Mouse (Mus musculus) MEL (cell line): ENCODE measurements at regions not wholly inside any gene's neighbourhood (a gene's known extent, or its start where the extent isn't known, plus 50 kb on each side); places are given as distances from the start of the nearest gene placed in this dataset.

Experiments
- DNase-seq: peaks from one replicate; pipeline ENCODE4 v3.0.0; 2011; ENCODE audit warnings: low read depth, low spot score
- H3K27ac ChIP-seq: 2 replicates; pipeline ENCODE4 v1.5.1; 2012; ENCODE audit warnings: low read depth, mild to moderate bottlenecking, control low read depth, low read length, moderate library complexity; ENCODE audit not compliant: control insufficient read depth
- H3K27me3 ChIP-seq, 2 experiments: fragments of 150-350 bp in 1 of 2; sonication (generic) in 1 of 2; 2 replicates each; pipeline ENCODE4 v1.6.1; 2012; ENCODE audit warnings: low read length in 2 of 2, mild to moderate bottlenecking in 2 of 2, improper control_type of control experiment in 1 of 2, moderate library complexity in 1 of 2; ENCODE audit not compliant: insufficient read depth in 2 of 2, control insufficient read depth in 1 of 2
- H3K36me3 ChIP-seq, 2 experiments: 2 replicates each; pipeline ENCODE4 v1.6.1; 2012 to 2014; ENCODE audit warnings: low read length in 2 of 2, improper control_type of control experiment in 1 of 2, inconsistent platforms in 1 of 2, mild to moderate bottlenecking in 1 of 2; ENCODE audit not compliant: insufficient read depth in 2 of 2, control insufficient read depth in 1 of 2
- H3K4me1 ChIP-seq, 2 experiments: fragments of 150-350 bp in 1 of 2; sonication (generic) in 1 of 2; 2 replicates each; pipeline ENCODE4 v1.6.1; 2012; ENCODE audit warnings: low read length in 2 of 2, improper control_type of control experiment in 1 of 2, mild to moderate bottlenecking in 1 of 2; ENCODE audit not compliant: insufficient read depth in 2 of 2, control insufficient read depth in 1 of 2
- H3K4me3 ChIP-seq, 2 experiments: fragments of 150-350 bp in 1 of 2; sonication (generic) in 1 of 2; 2 replicates each; pipeline ENCODE4 v1.5.1; 2012; ENCODE audit warnings: low read depth in 2 of 2, low read length in 2 of 2, mild to moderate bottlenecking in 2 of 2, moderate library complexity in 2 of 2, control low read depth in 1 of 2, improper control_type of control experiment in 1 of 2; ENCODE audit not compliant: control insufficient read depth in 1 of 2, insufficient read depth in 1 of 2
- H3K79me2 ChIP-seq: 2 replicates; pipeline ENCODE4 v1.6.1; 2012; ENCODE audit warnings: mild to moderate bottlenecking, low read length, moderate library complexity; ENCODE audit not compliant: control insufficient read depth, poor library complexity, insufficient read depth
- H3K9ac ChIP-seq: 2 replicates; pipeline ENCODE4 v1.6.1; 2012; ENCODE audit warnings: low read depth, mild to moderate bottlenecking, control low read depth, low read length, moderate library complexity; ENCODE audit not compliant: control insufficient read depth, poor library complexity, severe bottlenecking
- H3K9me3 ChIP-seq: fragments of 150-350 bp; sonication (generic); replicated peaks from 2 replicates; pipeline ENCODE4 v1.6.1; 2012; ENCODE audit warnings: mild to moderate bottlenecking, low read length, improper control_type of control experiment, moderate library complexity; ENCODE audit not compliant: insufficient read depth
- CHD1 ChIP-seq: IDR thresholded peaks from 2 replicates; pipeline ENCODE4 v1.6.1; 2012; ENCODE audit warnings: low read depth, mild to moderate bottlenecking, inconsistent platforms, low read length, improper control_type of control experiment
- CTCF ChIP-seq, 3 experiments: IDR thresholded peaks in 2 of 3; conservative IDR thresholded peaks in 1 of 3; 2 replicates each; pipeline ENCODE4 v1.5.1; 2011 to 2012; ENCODE audit warnings: low read length in 3 of 3, low read depth in 2 of 3, mild to moderate bottlenecking in 2 of 3, improper control_type of control experiment in 1 of 3, inconsistent platforms in 1 of 3, mixed read lengths in 1 of 3, moderate library complexity in 1 of 3; ENCODE audit not compliant: control insufficient read depth in 1 of 3, insufficient read depth in 1 of 3, poor library complexity in 1 of 3, severe bottlenecking in 1 of 3
- EP300 ChIP-seq, 2 experiments: IDR thresholded peaks; 2 replicates each; pipeline ENCODE4 v1.6.1; 2011; ENCODE audit warnings: improper control_type of control experiment in 2 of 2, low read length in 2 of 2, low read depth in 1 of 2, mild to moderate bottlenecking in 1 of 2
- GABPA ChIP-seq: IDR thresholded peaks from 2 replicates; pipeline ENCODE4 v1.6.1; 2012; ENCODE audit warnings: low read depth, mild to moderate bottlenecking, inconsistent platforms, low read length, improper control_type of control experiment, moderate library complexity
- HCFC1 ChIP-seq: IDR thresholded peaks from 2 replicates; pipeline ENCODE4 v1.6.1; 2012; ENCODE audit warnings: low read depth, mild to moderate bottlenecking, inconsistent platforms, low read length, improper control_type of control experiment, moderate library complexity
- NRF1 ChIP-seq: IDR thresholded peaks from 2 replicates; pipeline ENCODE4 v1.6.1; 2014; ENCODE audit warnings: low read depth, mild to moderate bottlenecking, inconsistent platforms, low read length, improper control_type of control experiment, moderate library complexity; ENCODE audit not compliant: poor library complexity, insufficient read depth, severe bottlenecking
- POLR2A ChIP-seq, 2 experiments: IDR thresholded peaks; 2 replicates each; pipeline ENCODE4 v1.6.1; 2011 to 2012; ENCODE audit warnings: low read length in 2 of 2, mild to moderate bottlenecking in 2 of 2, control low read depth in 1 of 2, improper control_type of control experiment in 1 of 2, low read depth in 1 of 2, moderate library complexity in 1 of 2; ENCODE audit not compliant: control insufficient read depth in 1 of 2, insufficient read depth in 1 of 2, poor library complexity in 1 of 2
- POLR2AphosphoS2 ChIP-seq: IDR thresholded peaks from 2 replicates; pipeline ENCODE4 v1.6.1; 2011; ENCODE audit warnings: low read length, improper control_type of control experiment
- RAD21 ChIP-seq: IDR thresholded peaks from 2 replicates; pipeline ENCODE4 v1.6.1; 2011; ENCODE audit warnings: mild to moderate bottlenecking, low read depth, low read length, improper control_type of control experiment
- SMC3 ChIP-seq: IDR thresholded peaks from 2 replicates; pipeline ENCODE4 v1.6.1; 2011; ENCODE audit warnings: low read depth, low read length, improper control_type of control experiment
- TAL1 ChIP-seq: IDR thresholded peaks from 2 replicates; pipeline ENCODE4 v1.6.1; 2012; ENCODE audit warnings: mild to moderate bottlenecking, inconsistent platforms, low read length, moderate library complexity, mixed read lengths
- USF1 ChIP-seq: IDR thresholded peaks from 2 replicates; pipeline ENCODE4 v1.6.1; 2014; ENCODE audit warnings: low read depth, mild to moderate bottlenecking, inconsistent platforms, low read length, improper control_type of control experiment, moderate library complexity
- ZC3H11A ChIP-seq: IDR thresholded peaks from 2 replicates; pipeline ENCODE4 v1.6.1; 2012; ENCODE audit warnings: low read depth, mild to moderate bottlenecking, inconsistent platforms, low read length, improper control_type of control experiment
- ZKSCAN1 ChIP-seq: IDR thresholded peaks from 2 replicates; pipeline ENCODE4 v1.6.1; 2012; ENCODE audit warnings: low read depth, mild to moderate bottlenecking, inconsistent platforms, low read length, improper control_type of control experiment, moderate library complexity

GRCm38 (mm10) chr17:45297860-45298259, 135.7 kb downstream of the Cdc5l start:
- Histone ChIP-seq H3K4me3 (no peak overlapping the region), H3K36me3 (no peaks in the 10 kb centered on the region), H3K79me2 (no peaks in the 10 kb centered on the region), H3K4me1 (no peaks in the 10 kb centered on the region), H3K9ac (no peak overlapping the region), H3K9me3 (no peaks in the 10 kb centered on the region), H3K27ac (no peak overlapping the region), H3K27me3 (no peaks in the 10 kb centered on the region)
- DNase-seq = no peak
- TF ChIP-seq CHD1 = no peak
- TF ChIP-seq POLR2AphosphoS2 = no peak
- TF ChIP-seq SMC3 = no peak
- no peak for TF ChIP-seq HCFC1
- TF ChIP-seq GABPA = no peak
- TF ChIP-seq RAD21 = no peak
- no peak for TF ChIP-seq TAL1

- TF ChIP-seq CTCF (IDR thresholded peaks at IDR 0.05 in 2 of 3, conservative IDR thresholded peaks at IDR 0.05 in 1 of 3; ENCODE audit: control insufficient read depth in 1 of 3, insufficient read depth in 1 of 3, low read depth in 2 of 3, low read length in 3 of 3, poor library complexity in 1 of 3, severe bottlenecking in 1 of 3) (peak; percentile 28 to 52 (median 49); a peak in 5 of 6 replicates), ZC3H11A (peak; percentile 20; the same call in 1 of the 2 replicates), RAD21 (peak; percentile 33), ZKSCAN1 (no peak), EP300 (IDR thresholded peaks at IDR 0.05; ENCODE audit: low read depth in 1 of 2, low read length in 2 of 2) (no peak), SMC3 (peak; percentile 48)
- H3K79me2 ChIP-seq = no peaks in the 10 kb centered on the region
- no peak overlapping the region for H3K27ac ChIP-seq
- H3K36me3 ChIP-seq = no peaks in the 10 kb centered on the region
- H3K4me3 ChIP-seq = no peak overlapping the region
- no peaks in the 10 kb centered on the region for H3K27me3 ChIP-seq
- no peaks in the 10 kb centered on the region for H3K9me3 ChIP-seq
- no peaks in the 10 kb centered on the region for H3K4me1 ChIP-seq
- peak; percentile 34 for DNase-seq
- H3K9ac ChIP-seq = no peak overlapping the region
These were observed 137.2 kb downstream of the Cdc5l start for GRCm38 (mm10) chr17:45296363-45296762.

GRCm38 (mm10) chr17:45294886-45295285, 138.7 kb downstream of the Cdc5l start:
- no peak for DNase-seq
- no peak for TF ChIP-seq NRF1
- TF ChIP-seq POLR2A (IDR thresholded peaks at IDR 0.05; ENCODE audit: control insufficient read depth in 1 of 2, insufficient read depth in 1 of 2, low read depth in 1 of 2, low read length in 2 of 2, poor library complexity in 1 of 2) = no peak
- TF ChIP-seq USF1 = no peak
- H3K27ac ChIP-seq = no peak overlapping the region
- H3K27me3 ChIP-seq = no peaks in the 10 kb centered on the region
- H3K9ac ChIP-seq = no peak overlapping the region
- H3K36me3 ChIP-seq = no peaks in the 10 kb centered on the region
- H3K4me3 ChIP-seq = no peak overlapping the region
- H3K9me3 ChIP-seq = no peaks in the 10 kb centered on the region
- no peaks in the 10 kb centered on the region for H3K4me1 ChIP-seq
- no peaks in the 10 kb centered on the region for H3K79me2 ChIP-seq
